Mouse (Mus musculus) macrophage (primary cell): ENCODE data around the gene Hip1. TPM values are rescaled to one million over a fixed set of nuclear protein-coding genes. Genes with fewer than 3 reads are reported as not detected.

Experiments used
- H3K27ac ChIP-seq: fragments of 350-480 bp; formaldehyde crosslinking; 2 replicates; pipeline ENCODE4 v1.9.0; 2021
- H3K36me3 ChIP-seq: fragments of 350-480 bp; formaldehyde crosslinking; 2 replicates; pipeline ENCODE4 v1.9.0; 2021; ENCODE audit errors: inconsistent target
- H3K4me3 ChIP-seq: fragments of 350-480 bp; formaldehyde crosslinking; 2 replicates; pipeline ENCODE4 v1.9.0; 2021; ENCODE audit errors: inconsistent target
- H3K79me2 ChIP-seq: fragments of 350-480 bp; formaldehyde crosslinking; 2 replicates; pipeline ENCODE4 v1.9.0; 2021; ENCODE audit errors: inconsistent target
- WGBS: methylation state at CpG from one replicate; pipeline ENCODE4 v1.1.7; 2026; ENCODE audit warnings: inconsistent platforms; ENCODE audit not compliant: missing documents; 5-methylcytosine and 5-hydroxymethylcytosine counted together
- polyA plus RNA-seq: library from polyadenylated mRNA; stranded (reverse); fragments of 250-400 nt; gene quantifications from 3 replicates; pipeline ENCODE4 v1.2.4, GENCODE M21; 2018; ENCODE audit warnings: inconsistent platforms

Hip1 gene
- polyA plus RNA-seq, 1 experiment from 2014 or later: 70.5 TPM

- 95% methylated on average over 5 of the region's 5 CpGs for WGBS
- Histone ChIP-seq H3K36me3 (no peaks in the 10 kb centered on the region), H3K79me2 (no peaks in the 10 kb centered on the region), H3K4me3 (no peak overlapping the region), H3K27ac (no peak overlapping the region)
Measured at GRCm38 (mm10) chr5:135517348-135517883, 27.5 kb downstream of the Hip1 start.

GRCm38 (mm10) chr5:135513131-135513530 is 31.8 kb downstream of the Hip1 start:
- Histone ChIP-seq H3K36me3 (no peaks in the 10 kb centered on the region), H3K79me2 (no peaks in the 10 kb centered on the region), H3K27ac (no peak overlapping the region), H3K4me3 (no peak overlapping the region)
- 91% methylated on average over 4 of the region's 4 CpGs for WGBS

GRCm38 (mm10) chr5:135511105-135511504 is 33.8 kb downstream of the Hip1 start:
- H3K4me3 ChIP-seq: no peak overlapping the region
- no peaks in the 10 kb centered on the region for H3K79me2 ChIP-seq
- 71% methylated on average over 5 of the region's 5 CpGs for WGBS
- H3K27ac ChIP-seq: no peak overlapping the region
- H3K36me3 ChIP-seq: no peaks in the 10 kb centered on the region

GRCm38 (mm10) chr5:135508284-135508683 is 36.6 kb downstream of the Hip1 start:
- H3K36me3 ChIP-seq: no peaks in the 10 kb centered on the region
- WGBS: 34% methylated on average over 3 of the region's 3 CpGs

GRCm38 (mm10) chr5:135507561-135508273 is 37.2 kb downstream of the Hip1 start:
- H3K4me3 ChIP-seq: no peak overlapping the region
- H3K79me2 ChIP-seq: no peaks in the 10 kb centered on the region
- 91% methylated on average over 17 of the region's 18 CpGs for WGBS

More at GRCm38 (mm10) chr5:135508284-135508683, 36.6 kb downstream of the Hip1 start:
- no peak overlapping the region for H3K27ac ChIP-seq
- no peak overlapping the region for H3K4me3 ChIP-seq
- H3K79me2 ChIP-seq: no peaks in the 10 kb centered on the region

GRCm38 (mm10) chr5:135505442-135505841 is 39.5 kb downstream of the Hip1 start:
- no peak overlapping the region for H3K27ac ChIP-seq
- H3K79me2 ChIP-seq: no peaks in the 10 kb centered on the region
- no peaks in the 10 kb centered on the region for H3K36me3 ChIP-seq
- no peak overlapping the region for H3K4me3 ChIP-seq
- 85% methylated on average over 5 of the region's 5 CpGs for WGBS

More at GRCm38 (mm10) chr5:135507561-135508273, 37.2 kb downstream of the Hip1 start:
- Histone ChIP-seq H3K36me3 (no peaks in the 10 kb centered on the region), H3K27ac (no peak overlapping the region)

- Histone ChIP-seq H3K36me3 (no peaks in the 10 kb centered on the region), H3K4me3 (no peak overlapping the region), H3K79me2 (no peaks in the 10 kb centered on the region), H3K27ac (no peak overlapping the region)
- 94% methylated on average over 7 of the region's 7 CpGs for WGBS
Measured at GRCm38 (mm10) chr5:135502931-135503330, 42.0 kb downstream of the Hip1 start.

GRCm38 (mm10) chr5:135502027-135502426 is 42.9 kb downstream of the Hip1 start:
- Histone ChIP-seq H3K79me2 (no peaks in the 10 kb centered on the region), H3K4me3 (no peak overlapping the region), H3K27ac (no peak overlapping the region), H3K36me3 (no peaks in the 10 kb centered on the region)
- 94% methylated on average over 8 of the region's 8 CpGs for WGBS

GRCm38 (mm10) chr5:135498914-135499313 is 46.0 kb downstream of the Hip1 start:
- Histone ChIP-seq H3K79me2 (no peaks in the 10 kb centered on the region), H3K36me3 (no peaks in the 10 kb centered on the region), H3K27ac (no peak overlapping the region), H3K4me3 (no peak overlapping the region)
- WGBS: 97% methylated on average over 3 of the region's 3 CpGs

GRCm38 (mm10) chr5:135497347-135497955 is 47.5 kb downstream of the Hip1 start:
- Histone ChIP-seq H3K27ac (no peak overlapping the region), H3K79me2 (no peaks in the 10 kb centered on the region), H3K36me3 (no peaks in the 10 kb centered on the region), H3K4me3 (no peak overlapping the region)
- WGBS: 93% methylated on average over 6 of the region's 6 CpGs

GRCm38 (mm10) chr5:135496489-135496888 is 48.4 kb downstream of the Hip1 start:
- H3K36me3 ChIP-seq: no peaks in the 10 kb centered on the region
- WGBS: 94% methylated on average over 2 of the region's 2 CpGs
- H3K79me2 ChIP-seq: no peaks in the 10 kb centered on the region
- H3K27ac ChIP-seq: no peak overlapping the region
- H3K4me3 ChIP-seq: no peak overlapping the region

GRCm38 (mm10) chr5:135495471-135495870 is 49.4 kb downstream of the Hip1 start:
- no peaks in the 10 kb centered on the region for H3K79me2 ChIP-seq
- no peak overlapping the region for H3K27ac ChIP-seq
- no peaks in the 10 kb centered on the region for H3K36me3 ChIP-seq
- H3K4me3 ChIP-seq: no peak overlapping the region
- WGBS: 100% methylated on average over 8 of the region's 8 CpGs

- Histone ChIP-seq H3K36me3 (no peaks in the 10 kb centered on the region), H3K27ac (no peak overlapping the region), H3K79me2 (no peaks in the 10 kb centered on the region), H3K4me3 (no peak overlapping the region)
- 88% methylated on average over 13 of the region's 13 CpGs for WGBS
Measured at GRCm38 (mm10) chr5:135494183-135494910, 50.6 kb downstream of the Hip1 start.

- 88% methylated on average over 3 of the region's 3 CpGs for WGBS
- Histone ChIP-seq H3K4me3 (no peak overlapping the region), H3K79me2 (peaks cover 9% of the 10 kb centered on the region), H3K27ac (no peak overlapping the region), H3K36me3 (no peaks in the 10 kb centered on the region)
Measured at GRCm38 (mm10) chr5:135493095-135493494, 51.8 kb downstream of the Hip1 start.

- Histone ChIP-seq H3K27ac (no peak overlapping the region), H3K36me3 (no peaks in the 10 kb centered on the region), H3K4me3 (no peak overlapping the region), H3K79me2 (peaks cover 19% of the 10 kb centered on the region)
- 90% methylated on average over 2 of the region's 2 CpGs for WGBS
Measured at GRCm38 (mm10) chr5:135492126-135492525, 52.8 kb downstream of the Hip1 start.
